Mouse (Mus musculus): ENCODE results near the gene Oxt. TPM values are rescaled to one million over a fixed set of nuclear protein-coding genes. Genes with fewer than 3 reads are reported as not detected.
A peak's percentile ranks its signal among the peaks of the same experiment; 100 is the strongest.

Oxt gene
- total RNA-seq, 2 experiments from 2014 or later: not detected

GRCm38 (mm10) chr2:130577632-130578031 is 1.7 kb downstream of the Oxt start:
- intact Hi-C loops (cut with DNase I): no loop called here
- peak; percentile 34 to 51 for DNase-seq

DNA sequence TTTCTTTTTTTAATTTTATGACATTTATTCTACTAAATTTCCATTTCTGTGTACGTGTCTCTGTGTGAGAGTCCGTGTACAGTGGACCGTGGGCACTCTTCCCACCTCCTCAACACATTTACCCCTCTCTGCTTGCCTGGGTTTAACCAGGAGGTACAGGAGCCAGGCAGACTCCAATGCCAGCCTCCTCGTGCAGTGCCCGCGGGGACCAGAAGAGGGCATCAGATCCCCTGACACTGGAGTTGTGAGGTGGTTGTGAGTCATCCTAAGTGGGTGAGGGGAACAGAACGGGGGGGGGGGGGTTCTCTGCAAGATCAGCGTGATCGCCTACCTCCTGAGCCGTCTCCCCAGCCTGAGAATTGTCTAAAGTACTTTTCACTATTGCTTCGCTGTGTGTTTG is 2.2 kb downstream of the Oxt start:
- intact Hi-C loops (cut with DNase I): no loop called here
- peak; percentile 47 to 71 for DNase-seq

DNA sequence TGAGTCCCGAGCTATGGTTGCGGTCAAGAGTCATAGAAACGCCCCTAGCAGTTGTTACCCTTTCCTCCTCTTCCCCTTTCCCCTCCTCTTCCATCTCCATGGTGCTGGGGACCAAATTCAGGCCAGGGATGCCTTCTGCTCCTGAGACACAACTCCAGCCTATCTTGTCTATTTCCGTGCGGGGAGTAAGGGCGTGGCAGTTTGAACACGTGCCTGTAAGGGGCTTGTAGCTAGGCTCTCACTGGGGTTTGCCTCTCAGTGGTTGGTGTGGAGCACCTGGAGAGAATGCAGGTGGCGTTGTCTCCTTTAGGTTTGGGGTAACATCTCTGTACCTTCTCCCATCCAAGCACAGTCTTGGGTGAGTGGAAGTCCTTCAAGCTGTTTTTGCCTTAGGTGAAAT is 3.8 kb downstream of the Oxt start:
- DNase-seq: no peak
- intact Hi-C loops (cut with DNase I): no loop called here

GRCm38 (mm10) chr2:130581201-130581600 is 5.2 kb downstream of the Oxt start:
- DNase-seq: no peak
- intact Hi-C loops (cut with DNase I): no loop called here

DNA sequence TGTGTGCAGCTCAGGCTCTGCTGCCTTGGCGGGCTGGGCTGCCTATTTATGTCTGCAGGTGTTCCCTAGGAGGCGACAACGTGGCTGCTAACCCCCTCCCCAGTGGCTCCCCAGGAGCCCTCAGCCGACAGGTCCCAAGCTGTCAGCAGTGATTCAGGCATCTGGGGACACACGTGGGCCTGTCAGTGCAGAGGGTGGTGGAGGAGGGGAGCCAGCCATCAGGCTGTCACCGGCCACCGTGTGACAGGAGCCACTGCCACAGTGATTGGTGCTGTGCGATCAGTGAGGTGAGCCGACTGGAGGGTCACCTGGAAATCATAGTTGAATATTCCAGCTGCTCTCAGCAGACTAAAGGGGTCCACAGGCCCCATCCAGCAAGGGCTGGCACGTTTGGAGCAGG is 6.6 kb downstream of the Oxt start, which contains the start of gene Avp:
Gene Avp (minus strand): TSS at position 3 of the 400 bp plus-strand sequence.
- no peak for DNase-seq
- intact Hi-C loops (cut with DNase I): no loop called here

DNA sequence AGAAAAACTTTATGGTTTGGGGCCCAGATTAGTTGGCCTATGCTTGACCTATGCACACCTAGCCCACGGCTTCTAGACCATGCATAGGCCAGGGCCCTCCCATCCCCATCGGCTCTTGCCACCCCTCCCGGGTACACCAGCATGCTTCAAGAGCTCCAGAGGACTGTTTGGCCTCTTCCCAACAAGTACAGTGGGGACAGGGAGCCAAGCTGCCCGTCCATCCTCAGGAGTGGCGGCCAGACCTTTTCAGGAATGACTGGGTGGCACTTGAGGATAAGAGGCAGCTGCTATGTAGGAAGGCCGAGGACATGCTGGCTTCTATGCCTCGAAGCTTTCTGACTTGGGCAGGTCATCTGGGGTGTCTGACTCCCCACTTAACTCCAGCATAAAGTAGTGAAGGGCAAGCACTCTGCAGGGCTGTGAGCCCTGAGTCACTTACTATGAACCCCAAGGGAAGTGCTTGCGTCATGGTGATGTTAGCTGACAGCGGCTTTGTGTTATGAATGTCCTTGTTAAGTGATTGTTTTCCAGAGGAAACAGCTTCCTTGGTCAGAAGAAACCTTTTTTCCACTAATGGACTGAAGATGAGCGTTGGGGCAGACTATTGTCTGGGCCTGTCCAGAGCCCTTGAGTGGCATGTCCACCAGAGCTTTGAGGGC is 8.1 kb downstream of the Oxt start:
- DNase-seq: peak in 1 of 2 experiments; percentile 12
- intact Hi-C loops (cut with DNase I): no loop called here

DNA sequence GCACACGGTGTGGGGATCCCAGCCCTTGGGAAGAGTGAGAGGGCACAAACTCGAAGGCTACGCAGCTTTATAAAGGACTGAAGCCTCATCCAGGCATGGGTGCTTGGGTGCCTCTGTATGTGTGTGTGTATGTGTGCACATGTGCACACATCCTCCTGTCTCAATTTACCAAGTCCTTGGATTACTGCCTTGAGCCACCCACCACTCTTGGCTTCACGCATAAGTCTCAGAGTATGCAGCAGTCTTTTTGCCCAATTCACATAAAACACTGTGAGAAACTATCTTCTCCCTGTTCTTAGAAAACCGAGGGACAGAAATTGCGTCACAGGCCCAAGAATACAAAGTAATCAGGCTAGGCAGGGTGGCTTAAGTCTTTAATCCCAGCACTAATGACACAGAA is 10.0 kb downstream of the Oxt start:
- intact Hi-C loops (cut with DNase I): no loop called here

GRCm38 (mm10) chr2:130588373-130588772 is 12.4 kb downstream of the Oxt start:
- no peak for DNase-seq
- intact Hi-C loops (cut with DNase I): no loop called here

More for the DNA sequence above, 10.0 kb downstream of the Oxt start:
- no peak for DNase-seq

DNA sequence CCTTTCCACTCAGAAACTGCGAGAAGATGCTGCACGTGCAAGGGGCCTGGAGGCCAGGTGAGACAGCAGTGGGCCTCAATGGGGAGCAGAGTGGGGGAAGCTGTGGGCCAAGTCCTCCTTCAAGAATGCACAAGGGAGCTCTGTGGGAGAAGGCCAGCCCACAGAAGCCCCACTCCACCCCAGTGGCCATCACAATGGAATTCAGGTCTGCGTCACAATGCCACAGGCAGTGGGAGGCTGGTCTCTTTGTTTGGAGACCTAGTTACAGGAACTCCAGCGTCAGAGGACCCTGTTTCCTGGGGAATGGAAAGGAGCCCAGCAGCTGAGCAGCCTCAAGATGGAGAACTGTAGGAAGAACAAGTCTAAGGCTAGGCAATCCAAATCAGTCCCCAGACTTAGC is 13.2 kb downstream of the Oxt start:
- DNase-seq: no peak
- intact Hi-C loops (cut with DNase I): no loop called here

- intact Hi-C loops (cut with DNase I): no loop called here
- DNase-seq: peak in 1 of 2 experiments; percentile 21
These were observed 13.8 kb downstream of the Oxt start for GRCm38 (mm10) chr2:130589761-130590160.

GRCm38 (mm10) chr2:130591016-130591415 is 15.0 kb downstream of the Oxt start:
- intact Hi-C loops (cut with DNase I): no loop called here
- DNase-seq: no peak

DNA sequence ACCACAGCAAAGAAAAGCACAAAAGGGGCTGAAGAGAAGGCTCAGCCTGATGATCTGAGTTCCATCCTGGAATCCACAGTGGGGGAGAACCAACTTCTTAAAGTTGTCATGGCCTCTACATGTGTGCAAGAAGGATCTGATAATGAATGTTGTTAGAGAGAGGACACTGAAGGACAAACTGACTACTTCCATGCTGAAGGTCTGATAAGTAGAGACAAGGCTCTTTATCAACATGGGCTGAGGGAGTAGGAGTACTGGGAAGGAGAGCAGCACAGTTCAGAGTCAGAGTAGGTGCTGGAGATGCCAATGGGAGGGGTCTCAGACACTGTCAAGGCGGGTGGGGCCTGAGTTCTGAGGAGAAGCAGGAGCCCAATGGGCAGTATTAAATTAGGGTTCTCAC is 19.6 kb downstream of the Oxt start:
- DNase-seq: no peak
- intact Hi-C loops (cut with DNase I): no loop called here

- peak; percentile 17 to 19 for DNase-seq
- intact Hi-C loops (cut with DNase I): loop anchor here (2.0 kb wide), 1 partner anchor 33 kb away; no protein-coding TSS in a partner anchor
These were observed 21.6 kb downstream of the Oxt start for GRCm38 (mm10) chr2:130597601-130598010.

GRCm38 (mm10) chr2:130598399-130598798 is 22.4 kb downstream of the Oxt start:
- DNase-seq: no peak
- intact Hi-C loops (cut with DNase I): loop anchor here (2.0 kb wide), 1 partner anchor 34 kb away; no protein-coding TSS in a partner anchor

- no peak for DNase-seq
- intact Hi-C loops (cut with DNase I): no loop called here
These were observed 26.2 kb downstream of the Oxt start for GRCm38 (mm10) chr2:130602195-130602594.

DNA sequence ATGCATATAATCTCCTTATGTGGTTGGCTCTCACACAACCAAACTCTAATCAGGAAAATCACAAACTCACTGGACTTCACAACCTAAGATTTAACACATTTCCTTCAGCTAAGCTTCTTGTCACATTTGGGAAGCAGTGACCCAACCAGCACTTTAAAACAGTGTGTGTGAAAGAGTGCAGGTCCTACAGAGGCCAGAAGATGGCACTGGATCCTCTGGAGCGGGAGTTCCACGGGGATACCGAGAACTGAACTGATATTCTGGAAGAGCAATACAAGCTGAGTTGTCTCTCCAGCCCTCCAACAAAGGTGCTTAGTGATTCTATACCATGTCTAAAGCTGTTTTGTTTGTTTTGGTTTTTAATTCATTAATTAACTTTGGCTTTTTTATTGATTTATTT is 37.1 kb downstream of the Oxt start:
- no peak for DNase-seq
- intact Hi-C loops (cut with DNase I): no loop called here

DNA sequence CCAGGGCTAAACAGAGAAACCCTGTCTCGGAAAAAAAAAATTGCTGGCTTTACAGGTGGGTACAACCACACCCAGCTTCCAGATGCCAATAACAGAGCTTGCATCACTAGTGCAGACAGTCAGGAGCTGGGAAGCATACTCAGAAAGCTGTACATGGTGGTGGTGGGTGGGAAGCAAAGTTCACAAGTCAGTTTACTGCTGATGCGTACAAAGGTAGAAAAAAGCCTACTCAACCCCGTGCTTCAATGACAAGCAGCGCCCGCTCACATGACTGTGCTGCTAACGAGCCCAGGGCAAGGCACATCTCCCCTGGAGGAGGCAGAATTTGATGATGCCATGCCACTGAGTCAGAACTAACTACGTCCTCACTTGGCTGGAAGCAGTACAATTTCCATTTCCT is 43.0 kb downstream of the Oxt start:
- intact Hi-C loops (cut with DNase I): no loop called here
- no peak for DNase-seq

Small RNA genes lying within 50 kb of the gene (microRNA-seq; reads per million reads assigned to microRNA genes)
- gene Gm23876 (ENCODE audit: borderline number of aligned reads in 2 of 2): 0 reads per million in 2 experiments

Other genes starting within 250 kb of the Oxt start
- gene Cpxm1, start 178.6 kb upstream of the Oxt start, total RNA-seq (2021): 1 to 10 TPM; 3.4 to 4.7 TPM
- gene Gm28372, start 170.9 kb upstream of the Oxt start, total RNA-seq (2021): not detected
- gene 1700020A23Rik, start 170.9 kb upstream of the Oxt start, total RNA-seq (2021): not detected
- not detected for gene Tmem239, start 169.7 kb upstream of the Oxt start, total RNA-seq (2021)
- gene Vps16, start 151.8 kb upstream of the Oxt start, total RNA-seq (2021): 10 to 100 TPM; 25.2 to 30.7 TPM
- gene Pced1a, start 151.5 kb upstream of the Oxt start, total RNA-seq (2021): 1 to 10 TPM; 4.9 to 5.3 TPM
- 10 to 100 TPM; 48.6 to 49.0 TPM for gene Ptpra, start 125.9 kb upstream of the Oxt start, total RNA-seq (2021)
- gene Mrps26, start 12.4 kb upstream of the Oxt start, total RNA-seq (2021): 10 to 100 TPM; 66.1 to 70.0 TPM
- 1 to 10 TPM in 1 of 2 experiments, under 1 TPM in 1; 0.68 to 4.8 TPM for gene Avp, start 6.4 kb downstream of the Oxt start, total RNA-seq (2021)
- gene Fastkd5, start 53.9 kb downstream of the Oxt start, total RNA-seq (2021): 1 to 10 TPM; 7.1 to 8.0 TPM
- gene Ubox5, start 53.9 kb downstream of the Oxt start, total RNA-seq (2021): 1 to 10 TPM; 3.7 to 4.1 TPM
- 1 to 10 TPM; 4.3 to 5.8 TPM for gene Lzts3, start 66.6 kb downstream of the Oxt start, total RNA-seq (2021)
- 10 to 100 TPM; 81.3 to 87.0 TPM for gene Ddrgk1, start 88.5 kb downstream of the Oxt start, total RNA-seq (2021)
- 10 to 100 TPM; 17.9 to 18.7 TPM for gene Itpa, start 91.4 kb downstream of the Oxt start, total RNA-seq (2021)
- gene Slc4a11, start 121.3 kb downstream of the Oxt start, total RNA-seq (2021): under 1 TPM; 0.33 to 0.36 TPM

Measured in heart, postnatal 36 days (tissue).